Mouse (Mus musculus): Measurements from ENCODE around the gene Cdc34. TPM values are rescaled to one million over a fixed set of nuclear protein-coding genes. Genes with fewer than 3 reads are reported as not detected.

The Cdc34 gene
- total RNA-seq, 1 experiment, result 507 TPM

DNA sequence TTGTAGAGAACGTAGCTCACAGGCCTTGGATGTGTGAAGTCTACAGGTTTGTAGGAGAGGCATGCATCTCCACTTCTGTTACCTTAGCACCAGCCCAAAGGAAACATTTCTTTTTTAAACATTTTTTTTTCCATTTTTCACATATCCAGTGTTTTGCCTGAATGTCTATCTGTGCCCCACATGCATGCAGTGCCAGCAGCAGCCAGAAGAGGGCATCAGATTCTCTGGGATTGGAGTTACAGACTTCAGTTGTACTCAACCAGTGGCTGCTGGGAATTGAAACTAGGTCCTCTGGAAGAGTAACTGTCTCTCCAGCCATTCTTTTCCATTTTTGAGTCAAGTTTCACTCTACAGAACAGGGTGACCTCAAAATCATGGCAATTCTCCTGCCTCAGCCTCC, 50.5 kb downstream of the Cdc34 start:
- Histone ChIP-seq H3K4me1 (ENCODE audit: control insufficient read depth in 2 of 2, insufficient read depth in 2 of 2, low read length in 2 of 2, poor library complexity in 1 of 2) (peaks cover 0 to 5% of the 10 kb centered on the region in 2 experiments; a peak in 1 of 4 replicates), H3K4me3 (ENCODE audit: insufficient read depth in 1 of 2, low read depth in 1 of 2, low read length in 2 of 2, poor library complexity in 1 of 2, severe bottlenecking in 1 of 2) (no peak overlapping the region), H3K27ac (ENCODE audit: insufficient read depth, low read depth, low read length, poor library complexity, severe bottlenecking) (no peak overlapping the region), H3K36me3 (ENCODE audit: control insufficient read depth, insufficient read depth, low read length, poor library complexity, severe bottlenecking) (peaks cover 16% of the 10 kb centered on the region), H3K9me3 (ENCODE audit: control insufficient read depth, insufficient read depth, low read depth, low read length) (peaks cover 3% of the 10 kb centered on the region; the same call in 1 of the 2 replicates), H3K9ac (ENCODE audit: insufficient read depth, low read depth, low read length, poor library complexity, severe bottlenecking) (no peak overlapping the region)
- TF ChIP-seq HCFC1 (IDR thresholded peaks at IDR 0.05; ENCODE audit: borderline replicate concordance, insufficient read depth, low read length) (no peak), MAFK (IDR thresholded peaks at IDR 0.05; ENCODE audit: insufficient read depth, low read depth, low read length) (no peak), ZC3H11A (IDR thresholded peaks at IDR 0.05; ENCODE audit: borderline replicate concordance, low read depth, low read length) (no peak), CHD2 (IDR thresholded peaks at IDR 0.05; ENCODE audit: low read depth, low read length) (no peak), ZNF384 (IDR thresholded peaks at IDR 0.05; ENCODE audit: low read depth, low read length) (no peak)
- in situ Hi-C loops (cut with MboI; ENCODE audit: low sequenced_read_pairs in 2 of 2, unreplicated experiment in 2 of 2), result no loop called here
- DNase-seq (ENCODE audit: low read depth, low spot score), result no peak

DNA sequence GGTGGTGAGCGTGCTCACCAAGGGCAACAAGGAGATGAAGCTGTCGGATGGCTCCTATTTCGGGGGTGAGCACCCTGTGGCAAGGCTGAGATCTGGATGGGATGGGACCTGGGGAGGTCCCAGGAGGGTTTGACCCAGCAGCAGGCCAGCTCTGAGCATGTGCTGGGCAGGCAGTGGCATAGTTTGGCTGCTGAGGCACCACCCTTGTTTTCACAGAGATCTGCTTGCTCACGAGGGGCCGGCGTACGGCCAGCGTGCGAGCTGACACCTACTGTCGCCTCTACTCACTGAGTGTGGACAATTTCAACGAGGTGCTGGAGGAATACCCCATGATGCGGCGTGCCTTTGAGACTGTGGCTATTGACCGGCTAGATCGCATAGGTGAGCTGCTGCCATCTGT, 51.9 kb downstream of the Cdc34 start:
- Histone ChIP-seq H3K9me3 (ENCODE audit: control insufficient read depth, insufficient read depth, low read depth, low read length) (peaks cover 11% of the 10 kb centered on the region; the same call in 1 of the 2 replicates), H3K9ac (ENCODE audit: insufficient read depth, low read depth, low read length, poor library complexity, severe bottlenecking) (no peak overlapping the region), H3K4me1 (ENCODE audit: control insufficient read depth in 2 of 2, insufficient read depth in 2 of 2, low read length in 2 of 2, poor library complexity in 1 of 2) (peaks cover 0 to 2% of the 10 kb centered on the region in 2 experiments; a peak in 1 of 4 replicates), H3K4me3 (ENCODE audit: insufficient read depth in 1 of 2, low read depth in 1 of 2, low read length in 2 of 2, poor library complexity in 1 of 2, severe bottlenecking in 1 of 2) (no peak overlapping the region), H3K36me3 (ENCODE audit: control insufficient read depth, insufficient read depth, low read length, poor library complexity, severe bottlenecking) (peaks cover 30% of the 10 kb centered on the region), H3K27ac (ENCODE audit: insufficient read depth, low read depth, low read length, poor library complexity, severe bottlenecking) (no peak overlapping the region)
- no peak for TF ChIP-seq ZNF384 (IDR thresholded peaks at IDR 0.05; ENCODE audit: low read depth, low read length)
- no peak for TF ChIP-seq ZC3H11A (IDR thresholded peaks at IDR 0.05; ENCODE audit: borderline replicate concordance, low read depth, low read length)
- no peak for TF ChIP-seq CHD2 (IDR thresholded peaks at IDR 0.05; ENCODE audit: low read depth, low read length)
- TF ChIP-seq MAFK (IDR thresholded peaks at IDR 0.05; ENCODE audit: insufficient read depth, low read depth, low read length), result no peak
- no peak for TF ChIP-seq HCFC1 (IDR thresholded peaks at IDR 0.05; ENCODE audit: borderline replicate concordance, insufficient read depth, low read length)
- in situ Hi-C loops (cut with MboI; ENCODE audit: low sequenced_read_pairs in 2 of 2, unreplicated experiment in 2 of 2), result no loop called here
- DNase-seq (ENCODE audit: low read depth, low spot score), result no peak

DNA sequence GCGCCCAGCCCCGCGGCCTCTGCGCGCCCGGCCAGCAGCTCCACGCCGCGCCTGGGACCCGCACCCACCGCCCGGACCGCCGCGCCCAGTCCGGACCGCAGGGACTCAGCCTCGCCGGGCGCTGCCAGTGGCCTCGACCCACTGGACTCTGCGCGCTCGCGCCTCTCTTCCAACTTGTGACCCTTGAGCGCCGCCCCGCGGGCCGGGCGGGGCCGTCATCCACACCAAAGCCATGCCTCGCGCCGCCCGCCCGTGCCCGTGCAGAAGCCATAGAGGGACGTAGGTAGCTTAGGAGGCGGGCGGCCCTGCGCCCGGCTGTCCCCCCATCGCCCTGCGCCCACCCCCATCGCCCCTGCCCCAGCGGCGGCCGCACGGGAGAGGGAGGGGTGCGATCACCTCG, 53.4 kb downstream of the Cdc34 start:
- peaks cover 18% of the 10 kb centered on the region; the same call in 1 of the 2 replicates for H3K9me3 ChIP-seq (ENCODE audit: control insufficient read depth, insufficient read depth, low read depth, low read length)
- no peak for TF ChIP-seq ZC3H11A (IDR thresholded peaks at IDR 0.05; ENCODE audit: borderline replicate concordance, low read depth, low read length)
- TF ChIP-seq ZNF384 (IDR thresholded peaks at IDR 0.05; ENCODE audit: low read depth, low read length), result no peak
- TF ChIP-seq CHD2 (IDR thresholded peaks at IDR 0.05; ENCODE audit: low read depth, low read length), result no peak
- TF ChIP-seq MAFK (IDR thresholded peaks at IDR 0.05; ENCODE audit: insufficient read depth, low read depth, low read length), result no peak
- no peak for TF ChIP-seq HCFC1 (IDR thresholded peaks at IDR 0.05; ENCODE audit: borderline replicate concordance, insufficient read depth, low read length)
- DNase-seq (ENCODE audit: low read depth, low spot score), result no peak
- H3K36me3 ChIP-seq (ENCODE audit: control insufficient read depth, insufficient read depth, low read length, poor library complexity, severe bottlenecking), result peaks cover 45% of the 10 kb centered on the region
- no peaks in the 10 kb centered on the region for H3K4me1 ChIP-seq (ENCODE audit: control insufficient read depth in 2 of 2, insufficient read depth in 2 of 2, low read length in 2 of 2, poor library complexity in 1 of 2)
- H3K4me3 ChIP-seq (ENCODE audit: insufficient read depth in 1 of 2, low read depth in 1 of 2, low read length in 2 of 2, poor library complexity in 1 of 2, severe bottlenecking in 1 of 2), result peak overlapping the region; percentile 58 to 65
- H3K9ac ChIP-seq (ENCODE audit: insufficient read depth, low read depth, low read length, poor library complexity, severe bottlenecking), result peak overlapping the region; percentile 29
- no peak overlapping the region for H3K27ac ChIP-seq (ENCODE audit: insufficient read depth, low read depth, low read length, poor library complexity, severe bottlenecking)
- in situ Hi-C loops (cut with MboI; ENCODE audit: low sequenced_read_pairs in 2 of 2, unreplicated experiment in 2 of 2), result no loop called here

DNA sequence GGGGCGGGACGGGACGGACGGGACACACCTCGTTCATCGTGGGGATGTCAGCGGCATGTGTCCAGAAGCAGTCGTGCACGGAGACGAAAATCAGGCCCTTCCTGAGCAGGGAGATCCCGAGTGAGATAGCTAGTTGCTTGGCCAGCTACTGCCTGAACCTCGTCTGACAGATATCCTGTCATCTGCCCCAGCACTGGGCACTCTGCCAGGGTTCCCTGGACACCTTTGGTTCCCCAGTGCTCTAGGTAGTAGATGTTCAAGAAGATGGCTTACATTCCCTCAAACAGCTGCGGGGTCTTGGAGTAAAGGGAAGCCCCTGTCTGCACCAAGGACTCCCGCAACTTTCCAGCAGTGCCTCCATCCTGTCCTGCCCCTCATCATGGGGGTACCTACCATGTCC, 54.7 kb downstream of the Cdc34 start:
- no peak for TF ChIP-seq HCFC1 (IDR thresholded peaks at IDR 0.05; ENCODE audit: borderline replicate concordance, insufficient read depth, low read length)
- TF ChIP-seq CHD2 (IDR thresholded peaks at IDR 0.05; ENCODE audit: low read depth, low read length), result no peak
- TF ChIP-seq ZC3H11A (IDR thresholded peaks at IDR 0.05; ENCODE audit: borderline replicate concordance, low read depth, low read length), result no peak
- TF ChIP-seq ZNF384 (IDR thresholded peaks at IDR 0.05; ENCODE audit: low read depth, low read length), result no peak
- no peak for TF ChIP-seq MAFK (IDR thresholded peaks at IDR 0.05; ENCODE audit: insufficient read depth, low read depth, low read length)
- no peaks in the 10 kb centered on the region for H3K4me1 ChIP-seq (ENCODE audit: control insufficient read depth in 2 of 2, insufficient read depth in 2 of 2, low read length in 2 of 2, poor library complexity in 1 of 2)
- H3K27ac ChIP-seq (ENCODE audit: insufficient read depth, low read depth, low read length, poor library complexity, severe bottlenecking), result no peak overlapping the region
- in situ Hi-C loops (cut with MboI; ENCODE audit: low sequenced_read_pairs in 2 of 2, unreplicated experiment in 2 of 2), result no loop called here
- no peak overlapping the region for H3K9ac ChIP-seq (ENCODE audit: insufficient read depth, low read depth, low read length, poor library complexity, severe bottlenecking)
- H3K9me3 ChIP-seq (ENCODE audit: control insufficient read depth, insufficient read depth, low read depth, low read length), result peaks cover 27% of the 10 kb centered on the region; the same call in 1 of the 2 replicates
- no peak for DNase-seq (ENCODE audit: low read depth, low spot score)
- no peak overlapping the region for H3K4me3 ChIP-seq (ENCODE audit: insufficient read depth in 1 of 2, low read depth in 1 of 2, low read length in 2 of 2, poor library complexity in 1 of 2, severe bottlenecking in 1 of 2)
- H3K36me3 ChIP-seq (ENCODE audit: control insufficient read depth, insufficient read depth, low read length, poor library complexity, severe bottlenecking), result peaks cover 58% of the 10 kb centered on the region

Other genes with a start within 250 kb of the Cdc34 start
- not detected in 2 replicates for gene Vmn2r83, start 213.5 kb upstream of the Cdc34 start, total RNA-seq (2012; rRNA removed)
- 27.2 and 32.2 TPM in 2 replicates for gene Plpp2, start 148.4 kb upstream of the Cdc34 start, total RNA-seq (2012; rRNA removed)
- gene Mier2, start 127.0 kb upstream of the Cdc34 start, total RNA-seq (2012; rRNA removed), result 58.5 and 89.6 TPM in 2 replicates
- not detected in 2 replicates for gene Theg, start 94.9 kb upstream of the Cdc34 start, total RNA-seq (2012; rRNA removed)
- 0.31 and 0.58 TPM in 2 replicates for gene C2cd4c, start 68.2 kb upstream of the Cdc34 start, total RNA-seq (2012; rRNA removed)
- 4.3 and 8.6 TPM in 2 replicates for gene Shc2, start 44.3 kb upstream of the Cdc34 start, total RNA-seq (2012; rRNA removed)
- not detected in 2 replicates for gene Odf3l2, start 36.5 kb upstream of the Cdc34 start, total RNA-seq (2012; rRNA removed)
- gene Madcam1, start 17.6 kb upstream of the Cdc34 start, total RNA-seq (2012; rRNA removed), result 2.7 and 6.3 TPM in 2 replicates
- 29.9 and 46.7 TPM in 2 replicates for gene Tpgs1, start 12.8 kb upstream of the Cdc34 start, total RNA-seq (2012; rRNA removed)
- 2.5 and 4.5 TPM in 2 replicates for gene Gzmm, start 6.8 kb downstream of the Cdc34 start, total RNA-seq (2012; rRNA removed)
- 858 and 1,196 TPM in 2 replicates for gene Bsg, start 22.3 kb downstream of the Cdc34 start, total RNA-seq (2012; rRNA removed)
- 5.0 and 11.8 TPM in 2 replicates for gene Hcn2, start 34.4 kb downstream of the Cdc34 start, total RNA-seq (2012; rRNA removed)
- gene Polrmt, start 64.4 kb downstream of the Cdc34 start, total RNA-seq (2012; rRNA removed), result 109 and 159 TPM in 2 replicates
- 1.5 and 1.9 TPM in 2 replicates for gene Fgf22, start 72.9 kb downstream of the Cdc34 start, total RNA-seq (2012; rRNA removed)
- gene Rnf126, start 84.8 kb downstream of the Cdc34 start, total RNA-seq (2012; rRNA removed), result 66.7 and 70.8 TPM in 2 replicates
- gene Fstl3, start 95.1 kb downstream of the Cdc34 start, total RNA-seq (2012; rRNA removed), result 5.7 and 7.1 TPM in 2 replicates
- 0.27 and 0.37 TPM in 2 replicates for gene Prss57, start 108.8 kb downstream of the Cdc34 start, total RNA-seq (2012; rRNA removed)
- gene Palm, start 111.4 kb downstream of the Cdc34 start, total RNA-seq (2012; rRNA removed), result 10.7 and 12.7 TPM in 2 replicates
- 1.7 and 2.2 TPM in 2 replicates for gene Misp, start 138.8 kb downstream of the Cdc34 start, total RNA-seq (2012; rRNA removed)
- gene Ptbp1, start 172.2 kb downstream of the Cdc34 start, total RNA-seq (2012; rRNA removed), result 403 and 408 TPM in 2 replicates
- 1.0 and 1.3 TPM in 2 replicates for gene Prtn3, start 192.3 kb downstream of the Cdc34 start, total RNA-seq (2012; rRNA removed)
- 3.7 and 7.8 TPM in 2 replicates for gene Plppr3, start 192.4 kb downstream of the Cdc34 start, total RNA-seq (2012; rRNA removed)
- gene Elane, start 204.1 kb downstream of the Cdc34 start, total RNA-seq (2012; rRNA removed), result not detected in 2 replicates
- not detected in 2 replicates for gene Cfd, start 208.7 kb downstream of the Cdc34 start, total RNA-seq (2012; rRNA removed)
- 21.0 and 24.9 TPM in 2 replicates for gene Med16, start 226.7 kb downstream of the Cdc34 start, total RNA-seq (2012; rRNA removed)
- gene Gm26602, start 228.7 kb downstream of the Cdc34 start, total RNA-seq (2012; rRNA removed), result 2.3 and 8.3 TPM in 2 replicates
- gene Kiss1r, start 234.8 kb downstream of the Cdc34 start, total RNA-seq (2012; rRNA removed), result 0.85 and 2.4 TPM in 2 replicates
- 24.0 and 28.2 TPM in 2 replicates for gene R3hdm4, start 239.0 kb downstream of the Cdc34 start, total RNA-seq (2012; rRNA removed)
- gene Arid3a, start 244.8 kb downstream of the Cdc34 start, total RNA-seq (2012; rRNA removed), result 10.8 and 16.3 TPM in 2 replicates

All from ES-E14 (cell line).